Mouse (Mus musculus) left cerebral cortex, adult 2 months (tissue): ENCODE measurements around the gene Rnf130. TPM values are rescaled to one million over a fixed set of nuclear protein-coding genes. Genes with fewer than 3 reads are reported as not detected.
A peak's percentile ranks its signal among the peaks of the same experiment; 100 is the strongest.

Experiments used
- DNase-seq, 2 experiments: peaks; one replicate each; pipeline ENCODE4 v3.0.0; 2021 to 2022; ENCODE audit warnings: low spot score in 2 of 2, mixed read lengths in 1 of 2; ENCODE audit errors: extremely low spot score in 1 of 2
- H3K27ac ChIP-seq: fragments of 200-600 bp; 2 replicates; pipeline ENCODE4 v1.8.1; 2022
- H3K4me3 ChIP-seq: fragments of 200-600 bp; 2 replicates; pipeline ENCODE4 v1.8.1; 2022
- CTCF ChIP-seq: fragments of 200-600 bp; IDR thresholded peaks from 2 replicates; pipeline ENCODE4 v1.8.1; 2022; ENCODE audit warnings: antibody characterized with exemption, mild to moderate bottlenecking, moderate library complexity
- intact Hi-C: fragments of 180-260 bp; cut with DNase I; formaldehyde crosslinking; loops from one replicate; pipeline ENCODE4 v1.15.1; 2025
- long read RNA-seq, 2 experiments: library from polyadenylated mRNA; stranded (forward); transcript quantifications; one replicate each; pipeline ENCODE4 v2.0.0; 2021; ENCODE audit warnings: borderline mapping rate in 2 of 2
- total RNA-seq, 2 experiments: library from RNA; stranded (reverse); gene quantifications; 2 replicates each; pipeline ENCODE4 v1.2.3; 2021

Rnf130 gene
- total RNA-seq: 10 to 100 TPM; 91.9 to 95.4 TPM
- long read RNA-seq, experiment 1, transcript Rnf130-202 (9 exons, 1,502 nt): major isoform, 30 of 104 reads
- long read RNA-seq, experiment 1, transcript Rnf130-201 (8 exons, 1,415 nt): minor isoform, 5 of 104 reads
- long read RNA-seq, experiment 1, partial matches to known transcripts: 63 of 104 reads
- long read RNA-seq, experiment 1, other reads (novel, unspliced or antisense): 6 of 104 reads
- long read RNA-seq, experiment 2, transcript Rnf130-202 (9 exons, 1,502 nt): major isoform, 17 of 74 reads
- long read RNA-seq, experiment 2, partial matches to known transcripts: 2 of 74 reads
- long read RNA-seq, experiment 2, other reads (novel, unspliced or antisense): 53 of 74 reads

DNA sequence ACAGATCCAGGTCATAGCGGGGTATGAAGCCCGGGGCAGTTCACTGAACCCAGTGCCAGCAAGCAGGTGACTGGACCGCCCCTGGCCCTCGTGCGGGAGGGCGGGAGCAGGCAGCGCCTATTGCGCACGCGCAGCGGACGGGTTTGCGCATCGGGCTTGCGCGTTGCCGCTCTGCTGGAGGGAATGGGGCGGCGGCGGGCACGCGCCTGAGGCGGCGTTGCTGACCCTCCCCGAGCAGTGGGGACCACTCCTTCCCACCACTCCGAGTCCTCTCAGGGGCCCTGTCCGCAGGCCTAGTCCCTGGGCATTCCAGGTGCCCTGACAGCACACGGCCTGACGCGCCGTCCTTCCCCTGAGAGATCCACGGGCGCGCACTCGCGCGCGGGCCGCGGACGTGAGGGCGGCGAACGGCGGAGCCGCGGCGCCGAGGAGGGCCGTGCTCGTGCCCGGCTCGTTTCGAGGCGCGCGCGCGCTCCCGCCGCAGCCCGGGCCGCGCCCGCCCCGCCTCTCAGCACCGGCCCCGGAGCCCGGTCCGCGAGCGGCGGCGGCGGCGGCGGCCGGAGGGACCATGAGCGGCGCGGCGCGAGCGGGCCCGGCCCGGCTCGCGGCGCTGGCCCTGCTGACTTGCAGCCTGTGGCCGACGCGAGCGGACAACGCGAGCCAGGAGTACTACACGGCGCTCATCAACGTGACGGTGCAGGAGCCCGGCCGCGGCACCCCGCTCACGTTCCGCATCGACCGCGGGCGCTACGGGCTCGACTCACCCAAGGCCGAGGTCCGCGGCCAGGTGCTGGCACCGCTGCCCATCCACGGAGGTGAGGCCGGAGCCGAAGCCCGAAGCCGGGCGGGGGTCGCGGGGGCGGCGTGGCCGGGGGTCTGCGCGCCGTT is at the start of gene Rnf130:
Gene Rnf130, plus strand, starts transcription at position 514 of the 888 bp plus-strand sequence.
- TF ChIP-seq CTCF: no peak; the same call in 1 of the 2 replicates
- intact Hi-C loops: loop anchor here (2.0 to 5.0 kb wide), 3 partner anchors 38 to 106 kb away; partner anchors contain the start of gene Tbc1d9b
- Histone ChIP-seq H3K4me3 (peak within 1 kb of the TSS; percentile 88), H3K27ac (peak within 1 kb of the TSS; percentile 100)
- peak; percentile 96 to 97 for DNase-seq

DNA sequence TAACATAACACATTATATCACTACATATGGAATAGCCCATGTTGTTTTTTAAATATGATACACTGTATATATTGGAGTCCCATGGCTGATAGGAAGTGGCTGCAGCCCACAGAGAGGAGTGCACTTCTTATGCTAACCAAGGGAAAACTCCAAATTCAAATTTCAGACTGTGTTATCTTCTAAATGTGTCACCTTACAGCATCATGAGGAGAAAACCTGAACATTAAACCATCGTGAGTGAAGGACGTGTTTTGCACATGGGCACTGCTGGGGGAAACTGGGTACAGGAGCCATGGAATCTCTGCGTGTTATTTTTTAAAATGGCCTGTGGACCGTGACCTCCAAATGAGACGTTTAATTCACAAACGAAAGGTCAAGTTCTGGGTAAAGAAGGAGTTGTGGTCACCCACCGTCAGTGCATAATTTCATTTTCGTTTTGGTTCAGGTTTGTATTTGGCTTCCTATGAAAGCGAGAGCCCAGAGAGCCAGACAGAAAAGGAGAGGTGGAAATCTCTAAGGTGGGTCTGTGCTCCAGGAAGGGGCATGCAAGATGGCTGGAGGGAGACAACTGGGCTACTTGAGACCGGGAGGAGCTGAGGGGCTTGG is 47.1 kb upstream of the Rnf130 start:
- no peak for TF ChIP-seq CTCF
- Histone ChIP-seq H3K4me3 (no peak overlapping the region), H3K27ac (no peak overlapping the region)
- no peak for DNase-seq
- intact Hi-C loops: no loop called here

DNA sequence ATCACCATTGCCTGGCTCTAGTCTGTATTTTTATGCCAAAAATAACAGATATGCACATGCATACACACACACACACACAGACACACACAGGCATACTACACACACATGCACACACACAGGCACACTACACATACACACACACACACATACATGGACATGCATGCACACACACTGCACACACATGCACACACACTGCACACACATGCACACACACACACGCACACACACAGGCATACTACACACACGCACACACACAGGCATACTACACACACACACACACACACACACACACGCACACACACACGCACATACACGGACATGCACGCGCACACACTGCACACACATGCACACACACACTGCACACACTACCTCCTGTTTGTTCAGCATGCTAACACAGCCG is 46.2 kb upstream of the Rnf130 start:
- H3K4me3 ChIP-seq: no peak overlapping the region
- no peak overlapping the region for H3K27ac ChIP-seq
- no peak for TF ChIP-seq CTCF
- intact Hi-C loops: no loop called here
- no peak for DNase-seq

DNA sequence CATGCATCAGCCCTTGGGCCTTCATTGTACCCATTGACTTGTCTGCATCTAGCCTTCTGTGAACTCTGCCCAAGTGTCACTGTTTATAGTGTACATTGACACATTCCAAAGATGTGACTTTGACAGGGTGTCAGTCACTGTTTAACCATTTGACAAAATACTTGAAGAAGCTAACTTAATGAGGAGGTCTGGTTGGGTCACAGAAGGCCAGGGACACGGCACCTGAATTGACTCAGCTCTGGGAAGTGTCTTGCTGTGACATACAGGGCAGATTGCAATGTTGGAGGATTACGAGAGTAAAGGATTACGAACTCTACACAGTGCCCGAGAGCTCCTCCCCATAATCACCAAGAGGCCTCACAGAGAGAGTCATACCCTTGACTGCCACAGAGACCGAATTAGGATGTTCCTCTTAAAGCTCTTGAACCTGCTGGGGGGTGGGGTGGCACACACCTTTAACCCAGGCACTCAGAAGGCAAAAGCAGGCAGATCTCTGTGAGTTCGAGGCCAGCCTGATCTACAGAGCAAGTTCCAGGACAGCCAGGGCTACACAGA is 44.4 kb upstream of the Rnf130 start:
- H3K27ac ChIP-seq: no peak overlapping the region
- no peak for TF ChIP-seq CTCF
- intact Hi-C loops: no loop called here
- no peak overlapping the region for H3K4me3 ChIP-seq
- DNase-seq: no peak

DNA sequence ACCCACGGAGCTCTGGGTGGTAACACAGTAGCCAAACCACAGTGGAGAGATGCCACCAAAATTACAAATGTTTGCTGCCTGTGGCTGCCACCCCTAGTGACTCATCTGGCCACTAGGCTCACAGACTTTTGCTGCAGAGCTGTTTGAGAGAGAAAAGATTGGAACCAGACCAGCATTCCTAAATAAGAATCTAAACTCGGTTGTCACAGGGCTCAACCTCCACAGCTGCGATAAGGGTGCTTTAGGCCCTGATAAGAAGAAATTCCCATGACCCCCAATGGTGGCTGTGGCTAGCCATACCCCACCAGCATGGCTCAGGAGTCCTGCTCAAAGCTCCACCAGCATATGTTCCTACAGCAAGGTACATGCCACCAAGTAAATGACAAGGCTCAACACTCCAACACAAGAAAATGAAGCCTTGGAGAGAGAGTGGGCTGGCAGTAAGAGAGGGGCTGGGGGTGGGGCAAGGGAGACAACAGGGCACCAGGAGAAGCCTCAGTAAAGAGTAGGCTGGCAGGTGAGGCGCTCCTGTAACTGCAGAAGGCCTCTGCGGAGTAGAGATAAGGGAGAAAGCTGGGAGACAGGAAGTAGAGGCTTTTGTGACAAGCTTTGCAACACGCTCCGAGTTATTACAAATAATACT is 43.7 kb upstream of the Rnf130 start:
- intact Hi-C loops: no loop called here
- H3K27ac ChIP-seq: no peak overlapping the region
- no peak for DNase-seq
- H3K4me3 ChIP-seq: no peak overlapping the region
- no peak for TF ChIP-seq CTCF

DNA sequence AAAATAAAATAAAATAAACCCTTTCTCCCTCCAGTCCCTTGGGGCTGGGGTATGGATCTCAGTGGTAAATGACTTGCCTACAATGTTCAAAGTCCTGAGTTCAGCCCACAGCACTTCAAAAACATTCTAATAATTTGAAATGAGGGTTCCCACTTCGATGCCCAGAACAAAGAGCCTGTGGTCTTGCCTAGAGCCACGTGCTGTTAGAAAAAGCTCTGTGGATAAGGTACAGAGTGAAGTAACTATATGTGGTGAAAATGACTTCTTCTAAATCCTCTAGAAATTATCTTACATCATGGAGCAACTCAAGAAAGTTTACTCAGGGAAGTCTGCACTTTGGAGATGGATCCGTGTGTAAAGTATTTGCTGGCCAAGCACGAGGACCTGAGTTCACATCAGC is 43.1 kb upstream of the Rnf130 start:
- no peak for DNase-seq
- H3K27ac ChIP-seq: no peak overlapping the region
- no peak overlapping the region for H3K4me3 ChIP-seq
- TF ChIP-seq CTCF: no peak
- intact Hi-C loops: no loop called here

DNA sequence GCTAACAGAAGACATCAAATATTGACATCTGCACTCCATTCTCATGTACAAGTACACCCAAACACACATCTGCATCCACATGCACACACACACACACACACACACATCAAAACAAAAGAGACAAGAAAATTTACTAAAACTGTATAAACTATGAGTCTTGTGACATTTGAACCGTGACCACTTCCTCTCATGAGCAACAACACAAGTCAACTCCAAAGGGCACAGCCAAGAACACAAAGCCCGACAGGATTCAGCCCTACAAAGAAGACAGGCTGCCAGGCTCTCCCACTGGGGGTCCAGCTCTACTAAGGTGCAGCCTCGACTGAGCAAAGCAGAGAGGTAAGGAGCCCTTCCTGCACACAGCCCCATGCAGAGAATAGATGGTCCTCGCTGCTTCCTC is 42.3 kb upstream of the Rnf130 start:
- Histone ChIP-seq H3K27ac (no peak overlapping the region), H3K4me3 (no peak overlapping the region)
- TF ChIP-seq CTCF: no peak
- DNase-seq: no peak
- intact Hi-C loops: no loop called here

DNA sequence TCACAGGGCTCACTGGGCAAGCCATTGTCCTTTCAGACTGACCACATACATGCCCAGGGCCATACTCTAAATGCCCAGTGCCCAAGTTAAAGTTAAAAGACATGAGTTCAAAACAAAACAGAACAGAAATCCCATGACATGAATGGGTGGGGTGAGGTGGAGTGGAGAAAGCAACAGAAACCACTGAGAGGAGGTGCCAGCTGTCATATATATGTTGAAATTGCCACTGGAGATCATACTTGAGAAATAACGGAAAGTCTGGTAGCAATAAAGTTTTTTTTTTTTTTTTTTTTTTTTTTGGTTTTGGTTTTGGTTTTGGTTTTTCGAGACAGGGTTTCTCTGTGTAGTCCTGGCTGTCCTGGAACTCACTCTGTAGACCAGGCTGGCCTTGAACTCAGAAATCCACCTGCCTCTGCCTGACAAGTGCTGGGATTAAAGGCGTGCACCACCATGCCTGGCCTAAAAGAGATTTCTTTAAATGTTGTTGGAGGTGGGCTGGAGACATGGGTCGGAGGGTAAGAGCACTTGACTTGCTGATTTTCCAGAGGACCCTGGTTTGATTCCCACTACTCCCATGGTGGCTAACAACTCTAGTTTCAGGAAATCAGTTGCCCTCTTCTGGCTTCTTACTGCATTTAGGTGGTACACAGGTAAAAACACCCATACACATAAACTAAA is 41.1 kb upstream of the Rnf130 start:
- intact Hi-C loops: no loop called here
- TF ChIP-seq CTCF: no peak

DNA sequence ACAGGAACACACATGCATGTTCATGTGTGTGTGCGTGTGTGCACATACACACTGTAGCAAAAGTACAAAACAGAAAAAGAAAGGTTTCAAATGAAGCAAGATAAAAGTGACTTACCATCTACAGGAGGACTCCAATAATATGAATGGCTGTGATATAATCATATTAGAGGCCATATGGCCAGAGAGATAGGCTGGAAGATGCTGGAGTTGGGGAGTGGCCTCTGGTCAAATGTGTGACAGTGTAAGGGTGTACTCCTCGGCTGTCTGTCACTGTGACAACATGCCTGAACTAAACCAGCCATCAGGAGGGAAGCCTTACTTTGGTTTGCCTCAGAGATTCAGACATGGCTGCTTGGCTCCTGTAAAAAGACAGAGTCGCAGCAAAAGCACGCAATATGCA is 40.1 kb upstream of the Rnf130 start:
- intact Hi-C loops: loop anchor here (5.0 kb wide), 1 partner anchor 37 kb away; no protein-coding TSS in a partner anchor
- Histone ChIP-seq H3K27ac (no peak overlapping the region), H3K4me3 (no peak overlapping the region)
- TF ChIP-seq CTCF: no peak
- no peak for DNase-seq

More for the DNA sequence above, 41.1 kb upstream of the Rnf130 start:
- Histone ChIP-seq H3K27ac (no peak overlapping the region), H3K4me3 (no peak overlapping the region)
- no peak for DNase-seq

DNA sequence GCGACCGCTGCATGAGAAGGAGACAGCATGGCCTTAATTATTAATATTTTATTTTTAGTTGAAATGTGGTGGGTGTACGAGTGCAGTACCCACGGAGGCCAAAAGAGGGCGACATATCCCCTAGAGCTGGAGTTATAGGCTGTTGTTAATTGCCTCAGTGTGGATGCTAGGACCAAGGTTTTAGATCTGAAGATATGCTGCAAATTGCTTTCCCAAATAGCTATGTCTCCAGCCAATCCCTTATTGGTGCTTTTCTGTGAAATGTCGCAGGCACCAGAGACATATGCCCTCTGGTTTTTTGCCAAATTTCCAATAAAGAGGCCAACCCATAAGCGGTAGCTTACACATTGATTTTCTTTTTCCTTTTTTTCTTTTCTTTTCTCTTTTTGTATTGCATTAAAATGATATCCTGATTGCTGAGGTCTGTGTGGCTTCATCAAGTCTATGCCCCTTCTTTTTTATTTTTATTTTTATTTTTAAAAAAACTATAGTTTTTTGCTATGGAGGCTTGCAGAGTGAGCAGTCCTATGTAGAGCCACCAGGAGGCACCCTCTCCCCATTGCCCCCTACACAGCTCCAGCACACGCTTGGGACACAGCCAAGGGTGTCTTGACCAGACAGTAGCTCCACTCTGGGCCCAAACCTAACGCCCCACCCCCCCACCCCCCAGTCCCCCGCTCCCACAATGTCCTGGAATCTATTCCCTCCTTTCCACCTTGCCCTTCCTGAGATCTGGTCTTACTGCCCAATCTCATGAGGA is 38.7 kb upstream of the Rnf130 start:
- H3K4me3 ChIP-seq: no peak overlapping the region
- intact Hi-C loops: loop anchor here (1.0 to 5.0 kb wide), 2 partner anchors 36 to 144 kb away; no protein-coding TSS in a partner anchor
- H3K27ac ChIP-seq: no peak overlapping the region
- peak; percentile 42 to 46 for DNase-seq
- TF ChIP-seq CTCF: peak; percentile 67
